Mouse (Mus musculus) CH12.LX (cell line): ENCODE measurements at regions not wholly inside any gene's neighbourhood (a gene's known extent, or its start where the extent isn't known, plus 50 kb on each side); places are given as distances from the start of the nearest gene placed in this dataset.

Experiments
- DNase-seq: peaks from one replicate; pipeline ENCODE4 v3.0.0-alpha.2; 2013; ENCODE audit errors: extremely low read depth
- H3K27ac ChIP-seq: 2 replicates; pipeline ENCODE4 v1.5.1; 2012; ENCODE audit warnings: low read depth, mild to moderate bottlenecking, control low read depth, moderate library complexity; ENCODE audit not compliant: insufficient read depth
- H3K27me3 ChIP-seq: replicated peaks from 2 replicates; pipeline ENCODE3; 2012; ENCODE audit warnings: inconsistent platforms
- H3K36me3 ChIP-seq, 2 experiments: replicated peaks in 1 of 2; 2 replicates each; pipeline versions ENCODE3 to v1.6.1; 2012; ENCODE audit warnings: inconsistent platforms in 1 of 2, low read length in 1 of 2, mild to moderate bottlenecking in 1 of 2, mixed read lengths in 1 of 2, moderate library complexity in 1 of 2; ENCODE audit not compliant: control insufficient read depth in 1 of 2, insufficient read depth in 1 of 2
- H3K4me1 ChIP-seq, 2 experiments: 2 replicates each; pipeline ENCODE4 v1.6.1; 2012; ENCODE audit warnings: inconsistent platforms in 1 of 2, moderate library complexity in 1 of 2; ENCODE audit not compliant: insufficient read depth in 2 of 2, control insufficient read depth in 1 of 2
- H3K4me2 ChIP-seq: 2 replicates; pipeline ENCODE4 v1.6.1; 2012; ENCODE audit warnings: low read depth, mild to moderate bottlenecking, control low read depth; ENCODE audit not compliant: poor library complexity, insufficient read depth, severe bottlenecking
- H3K4me3 ChIP-seq, 3 experiments: fragments of 150-350 bp in 1 of 3; sonication (generic) in 1 of 3; replicated peaks in 1 of 3; 2 replicates each; pipeline versions ENCODE3 to v1.5.1; 2011 to 2012; ENCODE audit warnings: low read depth in 2 of 3, low read length in 2 of 3, mild to moderate bottlenecking in 2 of 3, moderate library complexity in 2 of 3, control low read depth in 1 of 3, improper control_type of control experiment in 1 of 3, inconsistent platforms in 1 of 3, mixed read lengths in 1 of 3; ENCODE audit not compliant: poor library complexity in 1 of 3
- H3K79me2 ChIP-seq: replicated peaks from 2 replicates; pipeline ENCODE4 v1.6.1; 2012; ENCODE audit warnings: mild to moderate bottlenecking, moderate library complexity; ENCODE audit not compliant: control insufficient read depth, poor library complexity, insufficient read depth, severe bottlenecking; ENCODE audit errors: extremely low read depth
- H3K9ac ChIP-seq: 2 replicates; pipeline ENCODE4 v1.6.1; 2012; ENCODE audit warnings: low read depth, mild to moderate bottlenecking, control low read depth, moderate library complexity; ENCODE audit not compliant: insufficient read depth
- H3K9me3 ChIP-seq: replicated peaks from 2 replicates; pipeline ENCODE3; 2012; ENCODE audit warnings: low read length, inconsistent platforms, mixed read lengths
- CTCF ChIP-seq, 2 experiments: IDR thresholded peaks in 1 of 2; conservative IDR thresholded peaks in 1 of 2; 2 replicates each; pipeline ENCODE4 v1.5.1; 2011 to 2012; ENCODE audit warnings: low read depth in 2 of 2, low read length in 2 of 2, improper control_type of control experiment in 1 of 2, inconsistent platforms in 1 of 2, mild to moderate bottlenecking in 1 of 2, moderate library complexity in 1 of 2
- E2F4 ChIP-seq: IDR thresholded peaks from 2 replicates; pipeline ENCODE4 v1.6.1; 2011; ENCODE audit warnings: low read depth, low read length, improper control_type of control experiment; ENCODE audit not compliant: insufficient replicate concordance
- ETS1 ChIP-seq: conservative IDR thresholded peaks from 2 replicates; pipeline ENCODE4 v1.6.1; 2012; ENCODE audit warnings: low read depth, mild to moderate bottlenecking, inconsistent platforms, low read length, improper control_type of control experiment, moderate library complexity
- GABPA ChIP-seq: IDR thresholded peaks from 2 replicates; pipeline ENCODE4 v1.6.1; 2012; ENCODE audit warnings: low read depth, low read length, improper control_type of control experiment, inconsistent platforms; ENCODE audit not compliant: insufficient replicate concordance
- JUN ChIP-seq: IDR thresholded peaks from 2 replicates; pipeline ENCODE4 v1.6.1; 2011; ENCODE audit warnings: low read depth, mild to moderate bottlenecking, low read length, improper control_type of control experiment, moderate library complexity; ENCODE audit not compliant: insufficient read depth
- JUND ChIP-seq: conservative IDR thresholded peaks from 2 replicates; pipeline ENCODE4 v1.6.1; 2011; ENCODE audit warnings: low read depth, low read length, improper control_type of control experiment
- KAT2A ChIP-seq: IDR thresholded peaks from 2 replicates; pipeline ENCODE4 v1.6.1; 2012; ENCODE audit warnings: low read length, improper control_type of control experiment, inconsistent platforms; ENCODE audit not compliant: insufficient replicate concordance
- MAX ChIP-seq: IDR thresholded peaks from 2 replicates; pipeline ENCODE4 v1.6.1; 2011; ENCODE audit warnings: low read length, improper control_type of control experiment
- MAZ ChIP-seq: IDR thresholded peaks from 2 replicates; pipeline ENCODE4 v1.6.1; 2012; ENCODE audit warnings: low read depth, mild to moderate bottlenecking, inconsistent platforms, low read length, improper control_type of control experiment, moderate library complexity
- MEF2A ChIP-seq: IDR thresholded peaks from 2 replicates; pipeline ENCODE4 v1.6.1; 2014; ENCODE audit warnings: low read depth, mild to moderate bottlenecking, inconsistent platforms, low read length, improper control_type of control experiment, borderline replicate concordance
- MXI1 ChIP-seq: IDR thresholded peaks from 2 replicates; pipeline ENCODE4 v1.6.1; 2011; ENCODE audit warnings: mild to moderate bottlenecking, low read depth, low read length, improper control_type of control experiment
- MYC ChIP-seq: IDR thresholded peaks from 2 replicates; pipeline ENCODE4 v1.6.1; 2011; ENCODE audit warnings: low read depth, mild to moderate bottlenecking, improper control_type of control experiment, low read length
- NRF1 ChIP-seq: IDR thresholded peaks from 2 replicates; pipeline ENCODE4 v1.6.1; 2014; ENCODE audit warnings: low read depth, mild to moderate bottlenecking, inconsistent platforms, low read length, improper control_type of control experiment, moderate library complexity
- PAX5 ChIP-seq: IDR thresholded peaks from 2 replicates; pipeline ENCODE4 v1.6.1; 2012; ENCODE audit warnings: low read length, inconsistent platforms, mixed read lengths
- POLR2AphosphoS2 ChIP-seq: IDR thresholded peaks from 2 replicates; pipeline ENCODE4 v1.6.1; 2011; ENCODE audit warnings: low read depth, low read length, improper control_type of control experiment
- RAD21 ChIP-seq: IDR thresholded peaks from 2 replicates; pipeline ENCODE4 v1.6.1; 2011; ENCODE audit warnings: low read depth, mild to moderate bottlenecking, low read length, improper control_type of control experiment, moderate library complexity
- RCOR1 ChIP-seq: conservative IDR thresholded peaks from 2 replicates; pipeline ENCODE4 v1.6.1; 2012; ENCODE audit warnings: low read depth, mild to moderate bottlenecking, inconsistent platforms, low read length, improper control_type of control experiment
- SIN3A ChIP-seq: IDR thresholded peaks from 2 replicates; pipeline ENCODE4 v1.6.1; 2012; ENCODE audit warnings: low read length, improper control_type of control experiment, inconsistent platforms
- SMC3 ChIP-seq: IDR thresholded peaks from 2 replicates; pipeline ENCODE4 v1.6.1; 2011; ENCODE audit warnings: low read depth, low read length, improper control_type of control experiment
- TBP ChIP-seq: conservative IDR thresholded peaks from 2 replicates; pipeline ENCODE4 v1.6.1; 2011; ENCODE audit warnings: low read depth, low read length, improper control_type of control experiment
- TCF12 ChIP-seq: IDR thresholded peaks from 2 replicates; pipeline ENCODE4 v1.6.1; 2014; ENCODE audit warnings: low read depth, mild to moderate bottlenecking, inconsistent platforms, low read length, improper control_type of control experiment
- UBTF ChIP-seq: IDR thresholded peaks from 2 replicates; pipeline ENCODE4 v1.6.1; 2012; ENCODE audit warnings: low read depth, mild to moderate bottlenecking, inconsistent platforms, low read length, improper control_type of control experiment, moderate library complexity
- USF1 ChIP-seq: IDR thresholded peaks from 2 replicates; pipeline ENCODE4 v1.6.1; 2014; ENCODE audit warnings: low read depth, mild to moderate bottlenecking, inconsistent platforms, low read length, improper control_type of control experiment
- ZC3H11A ChIP-seq: IDR thresholded peaks from 2 replicates; pipeline ENCODE4 v1.6.1; 2012; ENCODE audit warnings: low read depth, mild to moderate bottlenecking, inconsistent platforms, low read length, improper control_type of control experiment
- ZKSCAN1 ChIP-seq: IDR thresholded peaks from 2 replicates; pipeline ENCODE4 v1.6.1; 2012; ENCODE audit warnings: low read depth, inconsistent platforms, low read length, improper control_type of control experiment, borderline replicate concordance
- ZMIZ1 ChIP-seq: IDR thresholded peaks from 2 replicates; pipeline ENCODE4 v1.6.1; 2012; ENCODE audit warnings: low read depth, mild to moderate bottlenecking, inconsistent platforms, low read length, improper control_type of control experiment
- ZNF384 ChIP-seq: IDR thresholded peaks from 2 replicates; pipeline ENCODE4 v1.6.1; 2012; ENCODE audit warnings: low read depth, low read length, improper control_type of control experiment, inconsistent platforms
- dilution Hi-C: fragments of 300-500 bp; cut with MboI; formaldehyde crosslinking; loops from 2 replicates; pipeline ENCODE4 v1.14.3; 2020; ENCODE audit warnings: low sequenced_read_pairs; ENCODE audit not compliant: extremely low pct_unique_long_range_greater_than_20kb, extremely low pct_ligation_motif_present
- in situ Hi-C: fragments of 300-500 bp; cut with MboI; formaldehyde crosslinking; loops from 3 replicates; pipeline ENCODE4 v1.14.3; 2019; ENCODE audit warnings: low sequenced_read_pairs, low pct_ligation_motif_present, low pct_unique_long_range_greater_than_20kb, mixed read lengths

- in situ Hi-C loops = no loop called here
- no peak overlapping the region for H3K4me2 ChIP-seq
- dilution Hi-C loops = no loop called here
These were observed 187.4 kb downstream of the Btg1 start for GRCm38 (mm10) chr10:96804030-96804784.

GRCm38 (mm10) chr10:96806579-96806978, 189.8 kb downstream of the Btg1 start:
- Histone ChIP-seq H3K27ac (no peak overlapping the region), H3K79me2 (no peaks in the 10 kb centered on the region), H3K4me1 (no peaks in the 10 kb centered on the region), H3K36me3 (no peaks in the 10 kb centered on the region), H3K9me3 (no peaks in the 10 kb centered on the region), H3K4me3 (no peak overlapping the region), H3K9ac (no peak overlapping the region), H3K4me2 (no peak overlapping the region), H3K27me3 (no peaks in the 10 kb centered on the region)
- DNase-seq = no peak
- dilution Hi-C loops (no loop called here), in situ Hi-C loops (no loop called here)
- TF ChIP-seq ZC3H11A (no peak), UBTF (no peak), POLR2AphosphoS2 (no peak), RAD21 (no peak), SMC3 (no peak), PAX5 (no peak), KAT2A (no peak), NRF1 (no peak), RCOR1 (no peak), MYC (no peak), SIN3A (no peak), MAZ (no peak), E2F4 (no peak), TCF12 (no peak), JUN (no peak), MAX (no peak), USF1 (no peak), CTCF (conservative IDR thresholded peaks at IDR 0.05 in 1 of 2, IDR thresholded peaks at IDR 0.05 in 1 of 2; ENCODE audit: low read depth in 2 of 2, low read length in 2 of 2) (no peak)

More at GRCm38 (mm10) chr10:96804030-96804784, 187.4 kb downstream of the Btg1 start:
- H3K4me1 ChIP-seq = no peaks in the 10 kb centered on the region
- no peaks in the 10 kb centered on the region for H3K36me3 ChIP-seq
- DNase-seq = no peak
- no peak overlapping the region for H3K9ac ChIP-seq
- H3K9me3 ChIP-seq = no peaks in the 10 kb centered on the region
- no peaks in the 10 kb centered on the region for H3K27me3 ChIP-seq
- no peak for TF ChIP-seq ETS1
- TF ChIP-seq ZNF384 = no peak
- no peak for TF ChIP-seq GABPA
- TF ChIP-seq TBP = no peak
- no peak for TF ChIP-seq MEF2A
- no peak for TF ChIP-seq MXI1
- TF ChIP-seq JUND = no peak
- TF ChIP-seq ZMIZ1 = no peak
- no peak for TF ChIP-seq ZKSCAN1
- TF ChIP-seq MAX = no peak
- no peak for TF ChIP-seq MAZ
- H3K27ac ChIP-seq = no peak overlapping the region
- H3K4me3 ChIP-seq = no peak overlapping the region
- no peaks in the 10 kb centered on the region for H3K79me2 ChIP-seq
